Mouse (Mus musculus) kidney, postnatal 0 days (tissue): ENCODE measurements around the gene Tsc22d1. TPM values are rescaled to one million over a fixed set of nuclear protein-coding genes. Genes with fewer than 3 reads are reported as not detected.

ENCODE experiments used
- ATAC-seq: fragments of 200-750 bp; cut with Nextera tagmentation; replicated peaks from 2 replicates; pipeline ENCODE4 v1.8.0; 2017; ENCODE audit warnings: low read depth, moderate number of reproducible peaks, moderate TSS enrichment, moderate library complexity; ENCODE audit not compliant: low FRiP score
- DNase-seq: peaks from one replicate; pipeline ENCODE4 v3.0.0-alpha.2; 2016; ENCODE audit warnings: low spot score
- H3K27ac ChIP-seq: fragments of 300-500 bp; sonication (generic); 2 replicates; pipeline ENCODE4 v1.5.1; 2014; ENCODE audit warnings: mild to moderate bottlenecking
- H3K27me3 ChIP-seq: fragments of 300-500 bp; sonication (generic); 2 replicates; pipeline ENCODE4 v1.6.1; 2014; ENCODE audit warnings: low read length, mixed read lengths; ENCODE audit not compliant: insufficient read depth
- H3K36me3 ChIP-seq: fragments of 300-500 bp; sonication (generic); 2 replicates; pipeline ENCODE4 v1.6.1; 2014; ENCODE audit warnings: low read length, mixed read lengths; ENCODE audit not compliant: insufficient read depth
- H3K4me1 ChIP-seq: fragments of 300-500 bp; sonication (generic); replicated peaks from 2 replicates; pipeline ENCODE4 v1.6.1; 2014; ENCODE audit warnings: antibody characterized with exemption, low read length, mixed read lengths; ENCODE audit not compliant: insufficient read depth
- H3K4me2 ChIP-seq: fragments of 300-500 bp; sonication (generic); 2 replicates; pipeline ENCODE4 v1.6.1; 2014; ENCODE audit warnings: mild to moderate bottlenecking, low read length, moderate library complexity, mixed read lengths
- H3K4me3 ChIP-seq: fragments of 300-500 bp; sonication (generic); replicated peaks from 2 replicates; pipeline ENCODE4 v1.5.1; 2014; ENCODE audit warnings: low read depth, low read length
- H3K9ac ChIP-seq: fragments of 300-500 bp; sonication (generic); 2 replicates; pipeline ENCODE4 v1.6.1; 2014; ENCODE audit warnings: low read depth, low read length
- H3K9me3 ChIP-seq: fragments of 300-500 bp; sonication (generic); replicated peaks from 2 replicates; pipeline ENCODE4 v1.6.1; 2016; ENCODE audit warnings: low read length, inconsistent platforms, mixed read lengths
- CTCF ChIP-seq: IDR thresholded peaks from 2 replicates; pipeline ENCODE4 v1.5.1; 2016; ENCODE audit warnings: antibody characterized with exemption, low read depth, mild to moderate bottlenecking, moderate library complexity
- WGBS: fragments of 180-500 bp; shearing (Covaris S2); extraction: QIAGEN DNeasy Blood & Tissue Kit; methylation state at CpG from one replicate; pipeline ENCODE4 v1.1.7; 2014; 5-methylcytosine and 5-hydroxymethylcytosine counted together
- polyA plus RNA-seq: library from polyadenylated mRNA; unstranded; fragments of >200 nt; fragmentation: Nextera tagmentation; extraction: Ambion mirVana; gene quantifications from 2 replicates; pipeline ENCODE4 v1.2.1, GENCODE M21; 2015

Tsc22d1 gene
- polyA plus RNA-seq, 1 experiment from 2014 or later = 756 TPM

- no peak overlapping the region for H3K4me2 ChIP-seq
- H3K36me3 ChIP-seq = no peaks in the 10 kb centered on the region
- no peak overlapping the region for H3K27ac ChIP-seq
- no peaks in the 10 kb centered on the region for H3K9me3 ChIP-seq
- peaks cover 11% of the 10 kb centered on the region; the same call in 1 of the 2 replicates for H3K4me1 ChIP-seq
- 94% methylated on average over 1 of the region's 1 CpGs for WGBS
- no peaks in the 10 kb centered on the region for H3K27me3 ChIP-seq
- H3K9ac ChIP-seq = no peak overlapping the region
- DNase-seq = no peak
- ATAC-seq = no peak
- H3K4me3 ChIP-seq = no peak overlapping the region
- TF ChIP-seq CTCF = no peak
These were observed 108.6 kb downstream of the Tsc22d1 start for GRCm38 (mm10) chr14:76523344-76523743.

DNA sequence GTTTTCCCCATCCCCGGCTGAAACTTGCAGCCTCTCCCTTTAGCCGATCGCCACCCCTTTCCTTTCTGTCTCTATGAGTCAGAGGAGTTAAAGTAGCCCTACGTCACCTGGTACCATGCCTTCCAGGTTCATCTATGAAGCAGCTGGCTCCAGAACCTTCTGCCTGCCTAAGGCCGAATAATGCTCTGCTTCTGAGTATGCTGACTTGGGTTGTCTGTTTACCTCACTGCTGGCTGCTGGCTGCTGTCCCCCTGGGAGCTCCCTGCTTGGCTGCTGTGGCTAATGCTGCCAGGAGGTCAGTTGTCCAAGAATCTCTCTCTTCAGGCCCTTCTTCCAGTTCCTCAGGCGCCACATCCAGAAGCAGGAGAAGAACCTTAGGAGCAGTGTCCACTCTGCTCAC lies 111.7 kb downstream of the Tsc22d1 start:
- no peak for DNase-seq
- Histone ChIP-seq H3K9me3 (no peaks in the 10 kb centered on the region), H3K4me1 (peaks cover 19% of the 10 kb centered on the region; the same call in 1 of the 2 replicates), H3K27ac (peak overlapping the region; percentile 19; the same call in 1 of the 2 replicates), H3K9ac (no peak overlapping the region), H3K36me3 (no peaks in the 10 kb centered on the region), H3K4me2 (no peak overlapping the region), H3K4me3 (no peak overlapping the region), H3K27me3 (no peaks in the 10 kb centered on the region)
- ATAC-seq = no peak
- TF ChIP-seq CTCF = no peak
- WGBS = 73% methylated on average over 6 of the region's 6 CpGs

DNA sequence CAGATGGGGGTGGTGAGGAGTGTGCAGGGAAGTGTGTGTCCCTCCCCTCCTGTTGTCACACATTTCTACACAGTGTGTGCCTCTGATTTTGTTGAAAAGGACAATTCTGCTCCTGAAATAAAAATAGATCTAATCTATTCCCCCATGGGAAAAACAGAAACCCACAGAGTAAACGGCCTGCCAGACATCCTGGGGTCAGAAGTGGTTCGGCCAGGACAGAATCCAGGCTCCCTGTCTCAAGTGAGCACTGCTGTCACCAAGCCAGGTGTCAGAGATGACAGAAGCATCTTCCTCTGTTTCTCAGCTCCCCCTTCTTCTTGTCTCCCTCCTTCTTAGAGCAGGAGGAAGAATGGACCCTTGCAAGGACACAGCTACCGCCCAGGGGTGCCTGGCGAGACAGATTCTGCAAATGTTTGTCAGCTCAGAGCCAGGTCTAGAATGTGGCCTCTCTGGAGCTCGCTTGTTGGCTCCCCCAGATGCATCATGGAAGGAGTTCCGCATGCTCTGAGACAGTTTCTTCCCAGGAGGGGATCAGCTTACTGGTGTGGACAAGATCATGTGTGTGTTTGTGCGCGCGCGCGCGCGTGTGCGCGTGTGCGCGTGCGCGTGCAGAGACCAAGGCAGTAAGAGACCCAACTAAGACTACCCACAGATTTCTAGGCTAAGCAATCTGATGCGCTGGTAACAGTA lies 112.4 kb downstream of the Tsc22d1 start:
- 75% methylated on average over 20 of the region's 20 CpGs for WGBS

DNA sequence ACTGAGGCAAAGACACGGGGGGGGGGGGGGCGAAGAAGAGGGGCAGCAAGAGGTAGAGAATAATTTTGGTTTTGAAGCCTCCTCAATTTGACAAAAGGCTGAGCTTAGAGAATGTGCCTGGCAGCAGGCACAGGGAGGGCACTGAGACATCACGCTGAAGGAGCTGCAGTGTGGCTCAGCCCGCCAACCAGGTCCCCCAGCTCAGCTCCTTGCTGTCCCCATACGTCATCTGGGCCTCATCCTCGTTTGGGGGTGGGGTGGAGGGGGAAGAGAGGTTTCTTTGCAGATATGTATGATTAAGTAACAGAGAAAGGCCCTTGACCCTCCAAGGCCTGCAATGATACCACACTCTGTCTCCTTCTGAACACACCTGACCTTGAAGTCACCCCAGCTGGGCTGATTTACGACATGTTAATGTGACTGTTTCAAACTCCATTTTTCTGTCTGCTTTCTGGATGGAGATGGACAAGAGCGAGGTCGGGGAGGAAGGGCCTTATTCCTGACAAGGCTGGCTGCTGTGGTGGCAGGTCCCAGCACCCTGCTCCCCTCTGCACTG lies 113.1 kb downstream of the Tsc22d1 start:
- Histone ChIP-seq H3K9ac (no peak overlapping the region), H3K36me3 (no peaks in the 10 kb centered on the region), H3K4me3 (no peak overlapping the region), H3K27me3 (no peaks in the 10 kb centered on the region), H3K4me2 (no peak overlapping the region), H3K9me3 (no peaks in the 10 kb centered on the region), H3K4me1 (peaks cover 23% of the 10 kb centered on the region), H3K27ac (peak overlapping the region; percentile 77; the same call in 1 of the 2 replicates)
- ATAC-seq (no peak; the same call in 1 of the 2 replicates), DNase-seq (no peak)
- WGBS = 40% methylated on average over 9 of the region's 9 CpGs
- TF ChIP-seq CTCF = no peak

More for the DNA sequence above, 112.4 kb downstream of the Tsc22d1 start:
- Histone ChIP-seq H3K36me3 (no peaks in the 10 kb centered on the region), H3K9me3 (no peaks in the 10 kb centered on the region), H3K27me3 (no peaks in the 10 kb centered on the region), H3K4me3 (no peak overlapping the region), H3K27ac (peak overlapping the region; percentile 19; the same call in 1 of the 2 replicates), H3K4me2 (no peak overlapping the region), H3K9ac (no peak overlapping the region), H3K4me1 (peaks cover 19% of the 10 kb centered on the region; the same call in 1 of the 2 replicates)
- ATAC-seq = peak; percentile 57
- no peak for TF ChIP-seq CTCF
- DNase-seq = no peak

DNA sequence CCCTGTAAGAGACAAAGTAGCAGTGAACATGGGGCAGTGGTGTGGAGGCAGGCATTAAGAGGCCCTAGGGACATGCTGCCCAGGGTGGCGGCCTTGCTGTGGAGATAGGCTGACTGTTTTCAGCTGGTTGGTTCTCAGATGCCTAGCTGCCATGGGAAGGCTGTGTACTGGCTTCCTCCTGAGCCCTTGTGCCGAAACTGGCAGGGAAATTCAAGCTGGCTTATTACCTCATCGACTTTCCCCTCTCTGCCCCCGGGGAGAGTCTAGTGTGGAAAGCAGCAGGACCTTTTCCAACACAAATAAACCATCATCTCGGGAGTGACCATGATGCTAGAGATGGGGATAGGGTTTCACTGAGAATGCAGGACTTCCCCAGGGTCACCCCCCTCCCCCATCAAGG lies 113.9 kb downstream of the Tsc22d1 start:
- DNase-seq (peak; percentile 73), ATAC-seq (no peak)
- H3K27me3 ChIP-seq = no peaks in the 10 kb centered on the region
- H3K4me2 ChIP-seq = no peak overlapping the region
- WGBS = 19% methylated on average over 5 of the region's 5 CpGs
- no peak overlapping the region for H3K4me3 ChIP-seq
- TF ChIP-seq CTCF = no peak
- H3K9ac ChIP-seq = 0 out of 2 replicates have a peak overlapping the region, but pooled peaks have one; percentile 4
- H3K4me1 ChIP-seq = peaks cover 25% of the 10 kb centered on the region
- no peaks in the 10 kb centered on the region for H3K9me3 ChIP-seq
- H3K27ac ChIP-seq = peak overlapping the region; percentile 77
- H3K36me3 ChIP-seq = no peaks in the 10 kb centered on the region

DNA sequence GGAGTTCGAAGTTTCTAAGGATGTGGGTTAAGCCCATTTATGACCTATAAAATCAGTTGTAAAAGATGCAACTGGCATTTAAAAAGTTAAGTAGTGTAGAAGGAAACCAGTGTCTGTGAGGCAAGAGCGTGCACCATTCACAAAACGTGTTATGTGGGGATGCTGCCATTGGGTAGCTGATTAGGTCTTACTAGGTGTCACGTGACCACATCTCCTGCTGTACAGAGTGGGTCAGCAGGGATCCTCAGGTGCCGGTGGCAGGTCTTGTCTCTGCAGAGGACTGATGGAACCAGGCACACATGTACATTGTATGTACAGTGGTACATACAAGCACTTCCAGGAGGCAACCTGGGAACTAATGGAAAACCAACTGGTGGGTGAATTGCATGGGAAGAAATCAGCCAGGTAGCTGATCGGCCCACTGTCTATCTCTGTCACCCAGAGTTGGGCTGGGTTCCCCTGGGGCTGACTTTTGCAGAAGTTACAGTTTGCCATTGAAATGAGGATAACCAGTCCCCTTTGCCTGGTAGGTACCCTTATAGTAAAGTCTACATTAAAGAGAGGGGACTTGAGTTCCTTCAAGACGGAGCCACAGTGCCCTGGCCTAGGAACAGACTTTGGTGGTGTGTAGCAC lies 116.4 kb downstream of the Tsc22d1 start:
- no peak overlapping the region for H3K4me3 ChIP-seq
- no peak for TF ChIP-seq CTCF
- H3K27me3 ChIP-seq = no peaks in the 10 kb centered on the region
- no peak for DNase-seq
- H3K9ac ChIP-seq = no peak overlapping the region
- H3K36me3 ChIP-seq = no peaks in the 10 kb centered on the region
- H3K9me3 ChIP-seq = no peaks in the 10 kb centered on the region
- 91% methylated on average over 7 of the region's 7 CpGs for WGBS
- no peak overlapping the region for H3K4me2 ChIP-seq
- ATAC-seq = no peak
- peaks cover 25% of the 10 kb centered on the region for H3K4me1 ChIP-seq
- H3K27ac ChIP-seq = no peak overlapping the region
